Mouse (Mus musculus) lung, adult 2 months (tissue): ENCODE measurements around the gene Cmtm2b.

Experiments
- CTCF ChIP-seq: fragments of 200-500 bp; IDR thresholded peaks from 2 replicates; pipeline ENCODE4 v1.5.1; 2011; ENCODE audit warnings: mild to moderate bottlenecking, low read length, control low read depth; ENCODE audit not compliant: insufficient read depth
- POLR2A ChIP-seq: fragments of 200-500 bp; IDR thresholded peaks from 2 replicates; pipeline ENCODE4 v1.6.1; 2011; ENCODE audit warnings: low read depth, mild to moderate bottlenecking, control low read depth, low read length, borderline replicate concordance; ENCODE audit errors: extremely low read depth

DNA sequence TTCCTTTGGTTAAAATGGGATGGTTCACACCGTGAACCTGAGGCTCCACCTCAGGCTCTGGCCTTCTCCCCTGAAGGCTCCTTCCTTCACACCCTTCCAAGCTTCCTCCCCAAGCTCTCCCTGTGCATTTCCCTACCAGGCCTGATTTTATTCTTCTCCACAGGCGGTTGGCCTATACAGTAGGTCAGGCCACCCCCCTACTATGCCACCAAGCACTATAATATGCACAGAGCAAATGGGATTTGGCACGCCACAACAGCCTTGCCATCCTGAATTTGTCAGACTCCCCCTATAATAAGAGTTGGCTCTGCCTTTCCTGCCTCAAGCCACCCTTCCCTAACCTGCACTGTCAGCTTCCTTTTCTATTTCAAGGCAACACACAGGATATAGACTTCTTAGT is 36.6 kb downstream of the Cmtm2b start:
- TF ChIP-seq CTCF: no peak
- no peak for TF ChIP-seq POLR2A
